10 mouse cellular contexts compared by ENCODE assay signal in the genomic region with DNA sequence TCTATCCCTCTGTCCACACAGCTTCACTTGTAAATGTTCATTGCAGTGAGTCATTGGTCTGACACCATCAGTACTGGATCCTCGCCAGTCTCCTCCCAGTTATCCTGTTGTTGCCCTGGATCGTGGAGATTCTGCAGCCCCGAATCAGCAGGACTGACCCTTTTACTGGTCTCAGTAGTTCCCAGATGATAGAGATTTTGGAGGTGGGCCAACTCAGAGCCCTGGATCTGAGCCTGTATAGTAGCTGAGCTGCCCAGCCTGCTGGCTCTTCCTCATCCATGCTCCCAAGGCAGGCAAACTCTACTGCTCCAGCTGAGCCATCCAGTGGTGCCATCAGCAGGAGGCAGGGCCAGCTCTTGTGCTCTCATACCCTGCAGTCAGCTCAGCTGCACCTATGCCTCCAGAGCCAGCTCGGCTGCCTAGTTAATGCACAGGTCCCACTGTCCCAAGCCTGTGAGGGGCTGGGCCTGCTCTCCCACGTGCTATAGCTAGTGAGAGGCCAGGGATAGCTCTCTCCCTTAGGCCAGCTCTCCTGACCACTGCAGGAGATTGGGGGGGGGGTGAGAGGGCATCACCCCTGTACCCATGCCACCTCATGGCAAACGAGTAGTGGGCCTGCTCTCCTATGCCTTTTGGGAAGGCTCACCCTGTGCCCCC.
DNase-seq lines count a peak whose midpoint lies in the region; ATAC-seq lines count a peak whose summit lies in the region.
"Had no signal": no experiment of that assay in that cellular context is flagged by ENCODE, and none has a peak within 500 bp of the region (broad histone marks: within the 10 kb centered on the region; RNA-seq: fewer than 3 reads in every experiment).

No protein-coding gene starts in this region.

- H3K4me2 ChIP-seq in kidney, embryonic 14.5 days (replicated peaks; ENCODE audit: low read depth, low read length), result no peak overlapping the region
- H3K4me2 ChIP-seq: embryonic facial prominence, embryonic 13.5 days had no signal

- peak; percentile 39; the same call in 1 of the 2 replicates for ATAC-seq in kidney, embryonic 14.5 days (ENCODE audit: low FRiP score, low TSS enrichment)
- no peak for ATAC-seq in megakaryocyte progenitor cell, adult 5-6 weeks (replicated peaks; ENCODE audit: poor library complexity)

- 0 out of 2 replicates have a peak, but pooled peaks cover 3% of the 10 kb centered on the region for H3K4me1 ChIP-seq in kidney, embryonic 14.5 days (ENCODE audit: control insufficient read depth, insufficient read depth, low read length)
- H3K4me1 ChIP-seq: megakaryocyte, embryonic 14.5 days had no signal

- no peaks in the 10 kb centered on the region for H3K27me3 ChIP-seq in kidney, embryonic 14.5 days (ENCODE audit: control insufficient read depth, insufficient read depth, low read length)
- H3K27me3 ChIP-seq: embryonic facial prominence, embryonic 13.5 days; megakaryocyte, embryonic 14.5 days had no signal

- DNase-seq in kidney, adult 9 months, result no peak
- DNase-seq in NIH3T3 (ENCODE audit: low read depth), result peak; percentile 95
- peak; percentile 13 for DNase-seq in cerebellum, adult 9-11 months
- DNase-seq in heart, postnatal 36 days, result peak; percentile 29 to 34
- DNase-seq in retina, postnatal 1 day, result peak; percentile 29
- DNase-seq in spleen, adult 12 weeks (ENCODE audit: low spot score), result no peak

- H3K9ac ChIP-seq in kidney, embryonic 14.5 days (ENCODE audit: low read depth, low read length), result no peak overlapping the region
- H3K9ac ChIP-seq: embryonic facial prominence, embryonic 13.5 days had no signal

- no peak overlapping the region for H3K27ac ChIP-seq in kidney, embryonic 14.5 days (ENCODE audit: low read depth, low read length)
- H3K27ac ChIP-seq: embryonic facial prominence, embryonic 13.5 days had no signal

- WGBS in kidney, embryonic 14.5 days, result 76% methylated on average over 6 of the region's 6 CpGs

- intact Hi-C loops in heart, postnatal 36 days (cut with DNase I), result no loop called here

- no peaks in the 10 kb centered on the region for H3K9me3 ChIP-seq in kidney, embryonic 14.5 days (ENCODE audit: control insufficient read depth, low read length)
- H3K9me3 ChIP-seq: embryonic facial prominence, embryonic 13.5 days; megakaryocyte, embryonic 14.5 days had no signal

- peaks cover 17% of the 10 kb centered on the region; the same call in 1 of the 2 replicates for H3K36me3 ChIP-seq in kidney, embryonic 14.5 days (ENCODE audit: control insufficient read depth, insufficient read depth, low read length)

- no peak overlapping the region for H3K4me3 ChIP-seq in kidney, embryonic 14.5 days (ENCODE audit: low read length)
- H3K4me3 ChIP-seq: embryonic facial prominence, embryonic 13.5 days; megakaryocyte, embryonic 14.5 days had no signal

Comparison
In these comparisons a context has a peak if more than half of its experiments do, and no peak if none do; other contexts are left out.
1. DNase-seq: peak in NIH3T3 (single experiment), cerebellum, adult 9-11 months (single experiment), heart, postnatal 36 days (2 of 2) and retina, postnatal 1 day (single experiment); none in kidney, adult 9 months (single experiment) and spleen, adult 12 weeks (single experiment).